Mouse (Mus musculus): Measurements from ENCODE around the gene Wnt10b. TPM values are rescaled to one million over a fixed set of nuclear protein-coding genes. Genes with fewer than 3 reads are reported as not detected.

The Wnt10b gene
- polyA plus RNA-seq, 1 experiment from 2014 or later, result 0.33 TPM

GRCm38 (mm10) chr15:98792233-98793020 is 14.5 kb upstream of the Wnt10b start:
- DNase-seq (ENCODE audit: extremely low spot score, low spot score), result no peak
- H3K9me3 ChIP-seq, result no peaks in the 10 kb centered on the region
- peaks cover 100% of the 10 kb centered on the region for H3K27me3 ChIP-seq (ENCODE audit: poor library complexity, severe bottlenecking)
- H3K4me1 ChIP-seq, result peaks cover 64% of the 10 kb centered on the region
- 2% methylated on average over 75 of the region's 75 CpGs for WGBS
- peak overlapping the region; percentile 15 for H3K4me3 ChIP-seq
- H3K27ac ChIP-seq, result no peak overlapping the region
- no peaks in the 10 kb centered on the region for H3K36me3 ChIP-seq (replicated peaks)

DNA sequence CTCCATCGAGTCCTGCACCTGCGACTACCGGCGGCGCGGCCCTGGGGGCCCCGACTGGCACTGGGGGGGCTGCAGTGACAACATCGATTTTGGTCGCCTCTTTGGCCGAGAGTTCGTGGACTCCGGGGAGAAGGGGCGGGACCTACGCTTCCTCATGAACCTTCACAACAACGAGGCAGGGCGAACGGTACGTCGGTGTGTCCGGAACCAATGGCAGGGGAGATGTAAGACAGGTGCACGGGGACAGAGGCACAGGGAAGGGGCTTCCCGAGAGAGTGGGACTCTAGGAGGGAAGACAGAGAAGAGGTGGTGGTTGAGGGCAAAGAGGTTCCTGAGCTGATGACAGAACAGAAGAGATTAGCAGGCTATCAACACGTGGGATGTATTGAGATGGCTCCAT is 13.8 kb upstream of the Wnt10b start:
- peaks cover 100% of the 10 kb centered on the region for H3K27me3 ChIP-seq (ENCODE audit: poor library complexity, severe bottlenecking)
- WGBS, result under 1% methylated on average over 23 of the region's 23 CpGs
- H3K36me3 ChIP-seq (replicated peaks), result no peaks in the 10 kb centered on the region
- H3K9me3 ChIP-seq, result no peaks in the 10 kb centered on the region
- peaks cover 58% of the 10 kb centered on the region for H3K4me1 ChIP-seq
- no peak for DNase-seq (ENCODE audit: extremely low spot score, low spot score)
- H3K27ac ChIP-seq, result no peak overlapping the region
- peak overlapping the region; percentile 15; the same call in 1 of the 2 replicates for H3K4me3 ChIP-seq

DNA sequence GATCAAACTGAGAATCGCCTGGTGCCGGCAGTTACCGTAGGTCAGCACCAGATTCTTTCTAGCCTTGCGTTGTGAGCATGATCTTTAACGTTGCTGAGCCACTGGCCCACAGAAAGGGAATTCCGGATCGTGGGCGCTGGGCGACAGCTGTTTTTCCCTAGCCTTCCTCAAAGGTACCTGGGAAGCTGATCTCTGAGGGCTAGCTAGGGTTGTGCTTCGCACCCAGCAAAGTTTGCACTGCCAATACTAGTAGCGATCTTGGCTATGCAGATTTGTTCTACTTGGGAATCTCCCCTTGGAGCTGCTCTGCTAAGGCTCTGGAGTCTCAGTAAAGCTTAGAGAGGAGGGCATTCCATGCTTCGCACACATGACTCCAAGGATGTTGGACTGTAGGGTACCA is 13.3 kb upstream of the Wnt10b start:
- DNase-seq (ENCODE audit: extremely low spot score, low spot score), result peak; percentile 40
- H3K9me3 ChIP-seq, result no peaks in the 10 kb centered on the region
- 1% methylated on average over 12 of the region's 12 CpGs for WGBS
- peaks cover 100% of the 10 kb centered on the region for H3K27me3 ChIP-seq (ENCODE audit: poor library complexity, severe bottlenecking)
- no peaks in the 10 kb centered on the region for H3K36me3 ChIP-seq (replicated peaks)
- peaks cover 52% of the 10 kb centered on the region for H3K4me1 ChIP-seq
- no peak overlapping the region for H3K27ac ChIP-seq
- peak overlapping the region; percentile 15; the same call in 1 of the 2 replicates for H3K4me3 ChIP-seq

DNA sequence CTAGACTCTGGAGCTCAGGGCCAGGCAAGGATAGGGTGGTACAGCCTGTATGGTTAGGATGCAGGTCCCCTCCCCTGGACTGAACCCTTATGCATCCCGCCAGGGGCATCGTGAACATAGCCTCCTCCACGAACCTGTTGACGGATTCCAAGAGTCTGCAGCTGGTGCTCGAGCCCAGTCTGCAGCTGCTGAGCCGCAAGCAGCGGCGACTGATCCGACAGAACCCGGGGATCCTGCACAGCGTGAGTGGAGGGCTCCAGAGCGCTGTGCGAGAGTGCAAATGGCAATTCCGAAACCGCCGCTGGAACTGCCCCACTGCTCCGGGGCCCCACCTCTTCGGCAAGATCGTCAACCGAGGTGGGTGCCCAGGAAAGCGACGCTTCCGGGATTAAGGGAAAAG is 12.8 kb upstream of the Wnt10b start:
- Histone ChIP-seq H3K9me3 (no peaks in the 10 kb centered on the region; the same call in 1 of the 2 replicates), H3K36me3 (replicated peaks) (no peaks in the 10 kb centered on the region), H3K4me1 (peaks cover 48% of the 10 kb centered on the region), H3K27me3 (ENCODE audit: poor library complexity, severe bottlenecking) (peaks cover 100% of the 10 kb centered on the region), H3K27ac (no peak overlapping the region), H3K4me3 (peak overlapping the region; percentile 15)
- WGBS, result under 1% methylated on average over 23 of the region's 23 CpGs
- no peak for DNase-seq (ENCODE audit: extremely low spot score, low spot score)

GRCm38 (mm10) chr15:98789661-98790535 is 11.9 kb upstream of the Wnt10b start, which contains the start of gene Wnt1:
Wnt1 (plus strand) TSS chr15:98789857.
- 2% methylated on average over 51 of the region's 51 CpGs for WGBS
- peak within 1 kb of the TSS; percentile 31 for H3K4me3 ChIP-seq
- peak; percentile 67 for DNase-seq (ENCODE audit: extremely low spot score, low spot score)
- H3K9me3 ChIP-seq, result no peaks in the 10 kb centered on the region; the same call in 1 of the 2 replicates
- peaks cover 100% of the 10 kb centered on the region for H3K27me3 ChIP-seq (ENCODE audit: poor library complexity, severe bottlenecking)
- 0 out of 2 replicates have a peak within 1 kb of the TSS, but pooled peaks have one; percentile 30 for H3K27ac ChIP-seq
- H3K36me3 ChIP-seq (replicated peaks), result no peaks in the 10 kb centered on the region
- peaks cover 46% of the 10 kb centered on the region for H3K4me1 ChIP-seq

- no peak for DNase-seq (ENCODE audit: extremely low spot score, low spot score)
- H3K9me3 ChIP-seq, result no peaks in the 10 kb centered on the region; the same call in 1 of the 2 replicates
- WGBS, result 12% methylated on average over 24 of the region's 24 CpGs
- peaks cover 100% of the 10 kb centered on the region for H3K27me3 ChIP-seq (ENCODE audit: poor library complexity, severe bottlenecking)
- H3K4me3 ChIP-seq, result peak overlapping the region; percentile 31
- no peaks in the 10 kb centered on the region for H3K36me3 ChIP-seq (replicated peaks)
- H3K27ac ChIP-seq, result 0 out of 2 replicates have a peak overlapping the region, but pooled peaks have one; percentile 30
- H3K4me1 ChIP-seq, result peaks cover 42% of the 10 kb centered on the region
Measured at GRCm38 (mm10) chr15:98788972-98789660, 11.2 kb upstream of the Wnt10b start.

DNA sequence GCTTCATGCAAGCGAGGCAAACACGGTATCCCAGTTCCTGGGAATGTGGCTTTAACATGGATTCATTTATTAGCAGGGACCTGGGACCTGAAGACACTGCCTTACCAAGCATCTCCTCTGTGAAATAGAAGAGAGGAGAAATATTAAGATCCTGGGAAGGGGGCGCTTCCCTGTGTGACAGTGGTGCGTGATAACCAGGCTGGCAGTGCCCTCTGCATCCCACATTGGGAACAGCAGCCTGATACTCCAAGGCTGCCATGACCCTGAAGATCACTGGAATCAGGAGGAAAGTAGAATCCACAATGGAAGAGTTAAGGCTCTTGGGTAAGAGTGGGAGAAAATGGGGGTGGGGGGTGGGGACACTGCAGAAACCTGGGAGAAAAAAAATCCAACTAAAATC is 10.0 kb upstream of the Wnt10b start:
- DNase-seq (ENCODE audit: extremely low spot score, low spot score), result no peak
- H3K4me1 ChIP-seq, result peaks cover 35% of the 10 kb centered on the region
- H3K27ac ChIP-seq, result no peak overlapping the region
- no peak overlapping the region for H3K4me3 ChIP-seq
- 44% methylated on average over 4 of the region's 4 CpGs for WGBS
- no peaks in the 10 kb centered on the region; the same call in 1 of the 2 replicates for H3K9me3 ChIP-seq
- H3K27me3 ChIP-seq (ENCODE audit: poor library complexity, severe bottlenecking), result peaks cover 98% of the 10 kb centered on the region
- H3K36me3 ChIP-seq (replicated peaks), result no peaks in the 10 kb centered on the region

DNA sequence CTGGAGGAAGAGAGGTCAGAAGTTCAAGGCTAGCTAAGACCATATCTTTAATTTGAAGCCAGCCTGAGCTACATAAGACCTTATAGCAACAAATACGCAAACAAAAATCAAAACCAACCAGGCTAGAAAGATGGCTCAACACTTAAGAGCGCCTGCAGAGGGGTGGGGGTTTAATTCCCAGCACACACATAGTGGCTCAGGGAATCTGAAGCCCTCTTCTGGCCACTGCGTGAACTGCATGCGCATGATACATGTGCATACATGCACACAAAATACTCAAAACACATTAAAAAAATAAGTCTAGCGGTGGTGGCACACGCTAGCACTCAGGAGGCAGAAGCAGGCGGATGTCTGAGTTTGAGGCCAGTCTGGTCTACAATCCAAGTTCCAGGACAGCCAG is 7.8 kb upstream of the Wnt10b start:
- Histone ChIP-seq H3K36me3 (replicated peaks) (no peaks in the 10 kb centered on the region), H3K27me3 (ENCODE audit: poor library complexity, severe bottlenecking) (peaks cover 98% of the 10 kb centered on the region), H3K4me1 (peaks cover 14% of the 10 kb centered on the region), H3K4me3 (no peak overlapping the region), H3K9me3 (no peaks in the 10 kb centered on the region; the same call in 1 of the 2 replicates), H3K27ac (no peak overlapping the region)
- 43% methylated on average over 7 of the region's 7 CpGs for WGBS
- no peak for DNase-seq (ENCODE audit: extremely low spot score, low spot score)

DNA sequence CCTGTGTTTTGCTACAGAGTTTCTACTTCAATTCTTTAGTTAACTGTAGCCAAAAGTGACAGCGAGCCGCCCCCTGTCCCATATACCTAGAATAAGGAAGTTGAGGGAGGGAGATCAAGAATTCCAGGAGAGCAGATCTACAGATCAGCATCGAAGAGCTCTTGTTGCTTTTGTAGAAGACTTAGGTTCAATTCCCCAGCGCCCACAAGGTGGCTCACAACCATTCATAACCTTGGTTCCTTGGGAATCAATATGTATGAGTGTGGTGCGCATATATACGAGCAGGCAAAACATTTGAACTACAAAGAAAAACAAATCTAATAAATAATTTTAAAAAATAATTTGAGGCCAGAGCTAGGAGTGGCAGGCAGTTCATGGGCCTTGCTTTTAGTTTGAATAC is 3.2 kb upstream of the Wnt10b start:
- Histone ChIP-seq H3K36me3 (replicated peaks) (no peaks in the 10 kb centered on the region), H3K9me3 (no peaks in the 10 kb centered on the region; the same call in 1 of the 2 replicates), H3K4me3 (no peak overlapping the region), H3K27me3 (ENCODE audit: poor library complexity, severe bottlenecking) (peaks cover 98% of the 10 kb centered on the region), H3K27ac (no peak overlapping the region), H3K4me1 (peaks cover 37% of the 10 kb centered on the region)
- 29% methylated on average over 6 of the region's 6 CpGs for WGBS
- DNase-seq (ENCODE audit: extremely low spot score, low spot score), result no peak

DNA sequence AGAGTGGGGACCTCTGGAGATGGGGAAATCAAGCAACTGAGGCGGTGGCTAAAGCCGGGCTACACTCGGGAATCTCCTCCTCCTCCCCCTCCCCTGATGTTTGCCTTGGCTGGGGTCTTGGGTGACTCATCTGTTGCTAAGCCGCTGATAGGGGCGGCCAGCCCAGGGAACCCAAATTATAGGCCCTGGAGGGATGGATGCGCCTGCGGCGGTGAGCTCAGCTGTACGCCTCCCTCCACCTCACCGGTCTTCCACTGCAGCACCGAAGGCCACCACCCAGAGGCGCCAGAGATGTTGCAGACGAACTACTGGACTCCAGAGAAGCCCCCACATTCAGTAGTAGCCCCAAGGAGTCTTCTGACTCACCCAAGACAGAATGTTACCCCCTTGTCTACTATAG is 2.6 kb upstream of the Wnt10b start:
- H3K36me3 ChIP-seq (replicated peaks), result no peaks in the 10 kb centered on the region
- no peak overlapping the region for H3K27ac ChIP-seq
- H3K4me1 ChIP-seq, result peaks cover 43% of the 10 kb centered on the region
- H3K4me3 ChIP-seq, result no peak overlapping the region; the same call in 1 of the 2 replicates
- DNase-seq (ENCODE audit: extremely low spot score, low spot score), result peak; percentile 39
- H3K27me3 ChIP-seq (ENCODE audit: poor library complexity, severe bottlenecking), result peaks cover 98% of the 10 kb centered on the region
- no peaks in the 10 kb centered on the region; the same call in 1 of the 2 replicates for H3K9me3 ChIP-seq
- 0% methylated on average over 13 of the region's 13 CpGs for WGBS

DNA sequence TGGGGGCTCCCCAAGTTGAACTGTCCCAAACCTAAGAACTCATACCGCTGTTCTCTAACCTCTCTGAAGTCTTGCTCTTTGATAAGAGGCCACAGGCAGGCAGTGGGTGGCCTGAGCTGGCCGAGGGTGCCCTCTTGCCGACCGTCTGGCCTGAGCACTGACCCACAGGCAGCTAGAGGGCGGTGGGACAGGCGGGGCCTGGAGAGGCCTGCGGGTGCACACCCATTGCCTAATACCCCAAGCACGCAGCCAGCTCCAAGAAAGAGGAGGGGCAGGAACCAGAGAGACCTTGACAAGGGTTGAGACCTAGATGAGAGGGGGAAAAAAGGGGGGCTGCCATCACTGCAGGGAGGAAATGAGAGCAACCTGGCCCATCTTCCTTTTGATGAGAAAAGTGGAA is 2.1 kb upstream of the Wnt10b start:
- no peak overlapping the region for H3K27ac ChIP-seq
- peaks cover 98% of the 10 kb centered on the region for H3K27me3 ChIP-seq (ENCODE audit: poor library complexity, severe bottlenecking)
- no peaks in the 10 kb centered on the region for H3K9me3 ChIP-seq
- peaks cover 45% of the 10 kb centered on the region for H3K4me1 ChIP-seq
- under 1% methylated on average over 8 of the region's 8 CpGs for WGBS
- H3K36me3 ChIP-seq (replicated peaks), result no peaks in the 10 kb centered on the region
- no peak overlapping the region for H3K4me3 ChIP-seq
- DNase-seq (ENCODE audit: extremely low spot score, low spot score), result no peak

DNA sequence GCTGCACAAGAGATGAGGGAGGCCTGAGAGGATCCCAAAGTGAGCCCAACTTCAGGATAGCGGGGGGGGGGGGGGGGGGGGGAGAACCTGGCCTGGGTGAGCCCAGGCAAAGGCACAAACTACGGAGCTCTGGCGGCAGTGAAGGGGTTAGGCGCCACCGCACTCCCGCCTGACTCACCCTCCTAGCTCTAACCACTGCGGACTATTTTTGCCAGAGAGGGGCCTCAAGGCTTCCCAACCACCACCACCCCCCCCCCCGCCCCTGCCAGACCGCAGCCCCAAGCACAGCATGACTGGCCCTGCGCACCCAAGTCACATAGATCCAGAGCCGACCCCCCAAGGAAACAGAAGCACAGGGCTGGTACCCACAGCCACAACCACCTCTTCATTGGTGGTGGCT is 856 bp upstream of the Wnt10b start:
- Histone ChIP-seq H3K27me3 (ENCODE audit: poor library complexity, severe bottlenecking) (peaks cover 98% of the 10 kb centered on the region), H3K4me3 (no peak overlapping the region), H3K27ac (no peak overlapping the region), H3K36me3 (replicated peaks) (no peaks in the 10 kb centered on the region), H3K4me1 (peaks cover 50% of the 10 kb centered on the region), H3K9me3 (no peaks in the 10 kb centered on the region)
- 2% methylated on average over 11 of the region's 11 CpGs for WGBS
- DNase-seq (ENCODE audit: extremely low spot score, low spot score), result no peak

Data from forebrain, embryonic 10.5 days (tissue).